Mouse (Mus musculus): ENCODE measurements around the gene Pde3a. TPM values are rescaled to one million over a fixed set of nuclear protein-coding genes. Genes with fewer than 3 reads are reported as not detected.

Gene Pde3a
- polyA plus RNA-seq, 1 experiment: 3.9 TPM

GRCm38 (mm10) chr6:141408758-141409157 is 159.7 kb downstream of the Pde3a start:
- H3K27me3 ChIP-seq (replicated peaks): no peaks in the 10 kb centered on the region
- no peaks in the 10 kb centered on the region for H3K9me3 ChIP-seq
- TF ChIP-seq FLI1 (IDR thresholded peaks at IDR 0.05; ENCODE audit: low read length) (no peak), GATA1 (IDR thresholded peaks at IDR 0.05; ENCODE audit: borderline replicate concordance, low read length) (no peak)
- H3K4me3 ChIP-seq (replicated peaks): no peak overlapping the region
- 0 out of 2 replicates have a peak, but pooled peaks cover 3% of the 10 kb centered on the region for H3K4me1 ChIP-seq
- H3K36me3 ChIP-seq (replicated peaks; ENCODE audit: low read length): peaks cover 10% of the 10 kb centered on the region

DNA sequence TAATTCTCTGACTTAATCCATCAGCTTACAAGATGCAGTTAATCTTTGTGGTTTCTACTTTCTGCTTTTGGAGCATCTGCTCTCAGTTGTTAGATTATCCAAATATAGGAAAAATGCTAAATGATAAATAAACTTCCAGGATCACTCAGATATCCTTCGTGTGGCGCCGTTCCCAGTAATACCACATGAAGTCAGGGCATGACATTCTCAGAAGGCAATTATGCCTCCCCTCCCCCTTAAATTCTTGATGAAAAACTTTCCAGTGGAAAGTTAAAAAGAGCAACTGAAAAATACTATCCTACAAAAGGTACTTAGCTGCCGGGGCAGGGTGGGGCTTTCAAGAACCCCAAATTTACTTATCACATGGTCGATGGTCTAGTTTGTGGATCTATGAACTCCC is 161.8 kb downstream of the Pde3a start:
- TF ChIP-seq FLI1 (IDR thresholded peaks at IDR 0.05; ENCODE audit: low read length) (no peak), GATA1 (IDR thresholded peaks at IDR 0.05; ENCODE audit: borderline replicate concordance, low read length) (no peak)

GRCm38 (mm10) chr6:141425114-141425513 is 176.0 kb downstream of the Pde3a start:
- no peak for TF ChIP-seq FLI1 (IDR thresholded peaks at IDR 0.05; ENCODE audit: low read length)
- no peak for TF ChIP-seq GATA1 (IDR thresholded peaks at IDR 0.05; ENCODE audit: borderline replicate concordance, low read length)
- H3K36me3 ChIP-seq (replicated peaks; ENCODE audit: low read length): no peaks in the 10 kb centered on the region
- peaks cover 6% of the 10 kb centered on the region; the same call in 1 of the 2 replicates for H3K4me1 ChIP-seq
- peaks cover 3% of the 10 kb centered on the region; the same call in 1 of the 2 replicates for H3K9me3 ChIP-seq
- H3K4me3 ChIP-seq (replicated peaks): no peak overlapping the region
- no peaks in the 10 kb centered on the region for H3K27me3 ChIP-seq (replicated peaks)

More for the DNA sequence above, 161.8 kb downstream of the Pde3a start:
- H3K9me3 ChIP-seq: no peaks in the 10 kb centered on the region
- no peaks in the 10 kb centered on the region for H3K4me1 ChIP-seq
- no peaks in the 10 kb centered on the region for H3K27me3 ChIP-seq (replicated peaks)
- H3K36me3 ChIP-seq (replicated peaks; ENCODE audit: low read length): peaks cover 4% of the 10 kb centered on the region
- H3K4me3 ChIP-seq (replicated peaks): no peak overlapping the region

DNA sequence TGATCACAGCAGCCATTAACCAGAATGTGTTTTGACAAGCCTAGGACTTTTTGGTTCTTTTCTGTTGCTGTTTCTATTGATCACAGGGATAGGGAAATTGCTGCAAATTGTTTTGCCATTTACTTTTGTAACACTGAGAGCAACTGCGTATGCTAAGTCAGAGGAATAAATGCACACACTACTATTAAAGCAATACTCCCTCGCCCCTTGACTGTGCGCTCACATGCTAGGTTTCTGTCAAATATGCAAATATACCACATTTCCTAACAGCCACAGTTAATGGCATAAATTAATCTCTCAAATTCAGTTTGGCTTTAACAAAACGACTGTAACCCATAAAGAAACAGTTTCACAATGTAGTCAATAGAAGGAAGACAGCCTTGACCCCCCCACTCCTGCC is 179.5 kb downstream of the Pde3a start:
- H3K4me1 ChIP-seq: peaks cover 6% of the 10 kb centered on the region; the same call in 1 of the 2 replicates
- H3K27me3 ChIP-seq (replicated peaks): no peaks in the 10 kb centered on the region
- peaks cover 6% of the 10 kb centered on the region for H3K36me3 ChIP-seq (replicated peaks; ENCODE audit: low read length)
- TF ChIP-seq GATA1 (IDR thresholded peaks at IDR 0.05; ENCODE audit: borderline replicate concordance, low read length) (no peak), FLI1 (IDR thresholded peaks at IDR 0.05; ENCODE audit: low read length) (no peak)
- no peak overlapping the region for H3K4me3 ChIP-seq (replicated peaks)
- H3K9me3 ChIP-seq: peaks cover 13% of the 10 kb centered on the region

- Histone ChIP-seq H3K4me1 (peaks cover 6% of the 10 kb centered on the region; the same call in 1 of the 2 replicates), H3K4me3 (replicated peaks) (no peak overlapping the region), H3K9me3 (peaks cover 19% of the 10 kb centered on the region), H3K36me3 (replicated peaks; ENCODE audit: low read length) (peaks cover 6% of the 10 kb centered on the region), H3K27me3 (replicated peaks) (no peaks in the 10 kb centered on the region)
- TF ChIP-seq FLI1 (IDR thresholded peaks at IDR 0.05; ENCODE audit: low read length): no peak
- no peak for TF ChIP-seq GATA1 (IDR thresholded peaks at IDR 0.05; ENCODE audit: borderline replicate concordance, low read length)
These were observed 181.1 kb downstream of the Pde3a start for GRCm38 (mm10) chr6:141430134-141430533.

DNA sequence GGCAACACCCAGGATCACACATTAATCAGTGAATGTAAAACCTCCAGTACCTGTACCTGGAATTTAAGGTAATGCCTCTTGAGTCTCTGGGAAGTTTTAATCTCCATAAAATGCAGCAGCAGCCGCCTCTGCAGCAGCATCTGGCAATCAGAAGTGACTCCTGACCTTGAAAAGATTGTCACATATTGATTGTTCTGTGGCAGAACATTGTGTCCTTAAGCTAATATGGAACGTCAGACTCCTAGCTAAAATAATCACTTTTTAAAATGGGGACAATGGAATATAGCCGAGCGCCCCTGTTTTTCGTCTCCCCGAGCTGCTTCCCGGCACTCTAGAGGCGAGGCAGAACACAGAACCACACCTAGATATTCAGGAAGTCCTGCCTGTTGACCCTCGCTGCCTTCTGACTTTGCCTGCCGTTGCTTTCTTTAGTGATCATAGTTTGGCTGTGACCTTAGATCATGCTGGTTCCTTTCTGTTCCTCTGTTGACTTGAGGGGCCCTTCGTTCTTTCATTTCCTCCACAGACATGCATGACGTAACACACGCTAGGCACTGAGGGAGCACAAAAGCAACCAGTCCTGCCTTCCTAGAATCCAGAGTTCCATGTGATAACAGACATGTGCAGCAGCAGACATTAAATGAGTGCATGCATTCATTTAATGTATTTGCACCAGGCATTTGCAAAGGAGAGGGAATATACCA is 183.4 kb downstream of the Pde3a start:
- H3K4me1 ChIP-seq: no peaks in the 10 kb centered on the region
- H3K27me3 ChIP-seq (replicated peaks): no peaks in the 10 kb centered on the region
- no peak overlapping the region for H3K4me3 ChIP-seq (replicated peaks)
- H3K9me3 ChIP-seq: peaks cover 20% of the 10 kb centered on the region
- TF ChIP-seq FLI1 (IDR thresholded peaks at IDR 0.05; ENCODE audit: low read length): no peak
- TF ChIP-seq GATA1 (IDR thresholded peaks at IDR 0.05; ENCODE audit: borderline replicate concordance, low read length): no peak
- H3K36me3 ChIP-seq (replicated peaks; ENCODE audit: low read length): peaks cover 6% of the 10 kb centered on the region

DNA sequence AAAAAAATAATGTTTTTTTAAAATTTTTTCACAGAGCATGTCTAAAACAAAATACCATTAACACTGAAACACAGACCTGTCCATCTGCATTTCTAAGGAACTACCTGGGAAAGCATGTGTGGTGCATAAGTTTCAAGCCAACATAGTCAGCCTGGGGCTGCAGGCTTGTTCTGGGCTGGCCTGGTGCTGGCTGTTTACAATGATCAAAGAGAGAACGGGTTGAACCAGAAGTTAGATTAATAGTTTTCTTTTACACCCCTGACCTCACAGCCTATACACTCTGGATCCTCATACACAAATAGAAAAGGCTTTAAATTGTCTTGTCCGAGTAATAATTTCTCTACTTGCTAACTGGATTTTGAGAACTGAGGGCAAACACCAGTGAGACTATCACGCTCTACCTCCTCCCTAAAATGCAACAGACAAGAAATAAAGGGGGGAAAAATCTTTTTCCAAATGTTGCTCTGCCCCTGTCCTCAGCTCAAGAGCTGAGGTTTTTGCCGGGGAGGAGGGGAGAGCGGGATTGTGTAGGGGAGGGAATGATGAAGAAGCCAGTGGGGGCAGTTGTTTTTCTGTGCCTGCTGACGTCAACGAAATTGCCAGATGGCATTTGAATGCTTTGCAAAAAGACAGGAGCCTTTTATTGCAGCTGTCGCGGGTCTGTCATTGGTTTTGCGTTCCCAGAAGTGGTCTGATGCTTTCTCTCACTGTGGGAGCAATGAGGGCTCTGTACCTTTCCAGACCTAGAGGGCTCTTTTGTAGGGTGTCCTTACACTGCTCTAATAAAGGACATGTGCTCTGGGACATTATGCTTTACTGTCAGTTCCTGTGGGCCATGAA is 185.1 kb downstream of the Pde3a start:
- Histone ChIP-seq H3K36me3 (replicated peaks; ENCODE audit: low read length) (peaks cover 6% of the 10 kb centered on the region), H3K9me3 (peaks cover 29% of the 10 kb centered on the region), H3K4me1 (peaks cover 3% of the 10 kb centered on the region; the same call in 1 of the 2 replicates), H3K27me3 (replicated peaks) (no peaks in the 10 kb centered on the region), H3K4me3 (replicated peaks) (no peak overlapping the region)
- TF ChIP-seq FLI1 (IDR thresholded peaks at IDR 0.05; ENCODE audit: low read length): no peak
- no peak for TF ChIP-seq GATA1 (IDR thresholded peaks at IDR 0.05; ENCODE audit: borderline replicate concordance, low read length)

- no peaks in the 10 kb centered on the region for H3K27me3 ChIP-seq (replicated peaks)
- peaks cover 6% of the 10 kb centered on the region for H3K36me3 ChIP-seq (replicated peaks; ENCODE audit: low read length)
- peaks cover 29% of the 10 kb centered on the region for H3K9me3 ChIP-seq
- TF ChIP-seq GATA1 (IDR thresholded peaks at IDR 0.05; ENCODE audit: borderline replicate concordance, low read length) (no peak), FLI1 (IDR thresholded peaks at IDR 0.05; ENCODE audit: low read length) (no peak)
- peaks cover 6% of the 10 kb centered on the region; the same call in 1 of the 2 replicates for H3K4me1 ChIP-seq
- no peak overlapping the region for H3K4me3 ChIP-seq (replicated peaks)
These were observed 186.1 kb downstream of the Pde3a start for GRCm38 (mm10) chr6:141435160-141435559.

DNA sequence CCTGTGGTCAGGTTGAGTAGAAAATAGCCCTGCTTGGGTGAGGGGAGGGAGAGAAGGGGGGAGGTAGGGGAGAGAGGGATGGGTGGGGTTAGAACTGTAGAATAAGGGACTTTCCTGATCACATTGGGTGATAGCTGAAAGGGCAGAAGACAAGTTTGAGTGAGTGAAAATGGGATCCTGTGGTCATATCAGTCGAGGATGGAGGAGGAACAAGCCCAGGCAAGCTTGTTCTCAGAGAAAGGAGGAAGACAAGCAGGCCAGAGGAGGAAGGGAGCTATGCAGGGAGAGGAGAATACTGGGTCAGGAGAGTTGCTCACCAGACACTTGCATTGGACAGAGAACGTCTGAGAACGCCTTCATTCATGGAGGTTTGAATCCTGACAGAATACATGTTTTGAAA is 190.9 kb downstream of the Pde3a start:
- peaks cover 29% of the 10 kb centered on the region; the same call in 1 of the 2 replicates for H3K9me3 ChIP-seq
- H3K36me3 ChIP-seq (replicated peaks; ENCODE audit: low read length): no peaks in the 10 kb centered on the region
- no peak for TF ChIP-seq GATA1 (IDR thresholded peaks at IDR 0.05; ENCODE audit: borderline replicate concordance, low read length)
- TF ChIP-seq FLI1 (IDR thresholded peaks at IDR 0.05; ENCODE audit: low read length): no peak
- H3K27me3 ChIP-seq (replicated peaks): no peaks in the 10 kb centered on the region
- peaks cover 6% of the 10 kb centered on the region; the same call in 1 of the 2 replicates for H3K4me1 ChIP-seq
- H3K4me3 ChIP-seq (replicated peaks): peak overlapping the region; percentile 28
